Mouse (Mus musculus): ENCODE results near the gene Gm10260. TPM values are rescaled to one million over a fixed set of nuclear protein-coding genes. Genes with fewer than 3 reads are reported as not detected.

Gm10260 gene
- total and polyA plus RNA-seq, 3 experiments, result 1.6 to 24.5 (median 24.1) TPM

GRCm38 (mm10) chr13:97791664-97792063 is 31.2 kb upstream of the Gm10260 start:
- TF ChIP-seq GATA1 (IDR thresholded peaks at IDR 0.05; ENCODE audit: borderline replicate concordance, low read length) (no peak), CTCF (IDR thresholded peaks at IDR 0.05; ENCODE audit: low read depth, low read length) (no peak), TAL1 (conservative IDR thresholded peaks at IDR 0.05; ENCODE audit: low read depth, low read length) (no peak), GATA2 (IDR thresholded peaks at IDR 0.05; ENCODE audit: borderline replicate concordance, low read depth, low read length) (no peak)
- Histone ChIP-seq H3K36me3 (replicated peaks) (no peaks in the 10 kb centered on the region), H3K27me3 (ENCODE audit: insufficient read depth, low read length) (peaks cover 7% of the 10 kb centered on the region), H3K9me3 (replicated peaks) (no peaks in the 10 kb centered on the region), H3K4me1 (ENCODE audit: insufficient read depth, low read depth, low read length) (peaks cover 47% of the 10 kb centered on the region), H3K4me3 (ENCODE audit: low read depth, low read length) (no peak overlapping the region)
- DNase-seq (ENCODE audit: low spot score) (no peak), ATAC-seq (ENCODE audit: extremely low read depth, insufficient number of reproducible peaks, low FRiP score, poor library complexity, severe bottlenecking) (no peak)

GRCm38 (mm10) chr13:97789782-97790450 is 29.5 kb upstream of the Gm10260 start:
- no peak for ATAC-seq (ENCODE audit: extremely low read depth, insufficient number of reproducible peaks, low FRiP score, poor library complexity, severe bottlenecking)

GRCm38 (mm10) chr13:97785167-97785835 is 24.9 kb upstream of the Gm10260 start:
- Histone ChIP-seq H3K27me3 (ENCODE audit: insufficient read depth, low read length) (no peaks in the 10 kb centered on the region), H3K4me3 (ENCODE audit: low read depth, low read length) (no peak overlapping the region), H3K4me1 (ENCODE audit: insufficient read depth, low read depth, low read length) (peaks cover 40% of the 10 kb centered on the region), H3K9me3 (replicated peaks) (no peaks in the 10 kb centered on the region), H3K36me3 (replicated peaks) (no peaks in the 10 kb centered on the region)
- ATAC-seq (ENCODE audit: extremely low read depth, insufficient number of reproducible peaks, low FRiP score, poor library complexity, severe bottlenecking), result no peak
- no peak for DNase-seq (ENCODE audit: low spot score)
- TF ChIP-seq GATA2 (IDR thresholded peaks at IDR 0.05; ENCODE audit: borderline replicate concordance, low read depth, low read length) (no peak), GATA1 (IDR thresholded peaks at IDR 0.05; ENCODE audit: borderline replicate concordance, low read length) (no peak), POLR2AphosphoS5 (IDR thresholded peaks at IDR 0.05; ENCODE audit: insufficient replicate concordance, low read depth, low read length) (no peak), CTCF (IDR thresholded peaks at IDR 0.05; ENCODE audit: low read depth, low read length) (no peak), TAL1 (conservative IDR thresholded peaks at IDR 0.05; ENCODE audit: low read depth, low read length) (no peak)

More at GRCm38 (mm10) chr13:97789782-97790450, 29.5 kb upstream of the Gm10260 start:
- Histone ChIP-seq H3K4me1 (ENCODE audit: insufficient read depth, low read depth, low read length) (peaks cover 45% of the 10 kb centered on the region), H3K36me3 (replicated peaks) (no peaks in the 10 kb centered on the region), H3K4me3 (ENCODE audit: low read depth, low read length) (no peak overlapping the region), H3K9me3 (replicated peaks) (no peaks in the 10 kb centered on the region), H3K27me3 (ENCODE audit: insufficient read depth, low read length) (peaks cover 3% of the 10 kb centered on the region; the same call in 1 of the 2 replicates)
- TF ChIP-seq CTCF (IDR thresholded peaks at IDR 0.05; ENCODE audit: low read depth, low read length) (no peak), TAL1 (conservative IDR thresholded peaks at IDR 0.05; ENCODE audit: low read depth, low read length) (no peak), GATA1 (IDR thresholded peaks at IDR 0.05; ENCODE audit: borderline replicate concordance, low read length) (no peak), GATA2 (IDR thresholded peaks at IDR 0.05; ENCODE audit: borderline replicate concordance, low read depth, low read length) (no peak), POLR2AphosphoS5 (IDR thresholded peaks at IDR 0.05; ENCODE audit: insufficient replicate concordance, low read depth, low read length) (no peak)
- no peak for DNase-seq (ENCODE audit: low spot score)

GRCm38 (mm10) chr13:97783423-97784143 is 23.2 kb upstream of the Gm10260 start:
- Histone ChIP-seq H3K4me3 (ENCODE audit: low read depth, low read length) (no peak overlapping the region), H3K27me3 (ENCODE audit: insufficient read depth, low read length) (no peaks in the 10 kb centered on the region), H3K4me1 (ENCODE audit: insufficient read depth, low read depth, low read length) (peaks cover 50% of the 10 kb centered on the region), H3K36me3 (replicated peaks) (no peaks in the 10 kb centered on the region), H3K9me3 (replicated peaks) (no peaks in the 10 kb centered on the region)
- ATAC-seq (ENCODE audit: extremely low read depth, insufficient number of reproducible peaks, low FRiP score, poor library complexity, severe bottlenecking) (no peak), DNase-seq (ENCODE audit: low spot score) (no peak)
- TF ChIP-seq CTCF (IDR thresholded peaks at IDR 0.05; ENCODE audit: low read depth, low read length), result no peak
- no peak for TF ChIP-seq GATA2 (IDR thresholded peaks at IDR 0.05; ENCODE audit: borderline replicate concordance, low read depth, low read length)

- no peak overlapping the region for H3K4me3 ChIP-seq (ENCODE audit: low read depth, low read length)
- no peaks in the 10 kb centered on the region for H3K9me3 ChIP-seq (replicated peaks)
- no peaks in the 10 kb centered on the region for H3K36me3 ChIP-seq (replicated peaks)
- DNase-seq (ENCODE audit: low spot score) (no peak), ATAC-seq (ENCODE audit: extremely low read depth, insufficient number of reproducible peaks, low FRiP score, poor library complexity, severe bottlenecking) (no peak)
- TF ChIP-seq GATA1 (IDR thresholded peaks at IDR 0.05; ENCODE audit: borderline replicate concordance, low read length) (no peak), POLR2AphosphoS5 (IDR thresholded peaks at IDR 0.05; ENCODE audit: insufficient replicate concordance, low read depth, low read length) (no peak), GATA2 (IDR thresholded peaks at IDR 0.05; ENCODE audit: borderline replicate concordance, low read depth, low read length) (no peak), CTCF (IDR thresholded peaks at IDR 0.05; ENCODE audit: low read depth, low read length) (no peak), TAL1 (conservative IDR thresholded peaks at IDR 0.05; ENCODE audit: low read depth, low read length) (no peak)
- H3K4me1 ChIP-seq (ENCODE audit: insufficient read depth, low read depth, low read length), result peaks cover 63% of the 10 kb centered on the region
- H3K27me3 ChIP-seq (ENCODE audit: insufficient read depth, low read length), result no peaks in the 10 kb centered on the region
Measured at GRCm38 (mm10) chr13:97782063-97782462, 21.6 kb upstream of the Gm10260 start.

- no peaks in the 10 kb centered on the region for H3K27me3 ChIP-seq (ENCODE audit: insufficient read depth, low read length)
- peaks cover 67% of the 10 kb centered on the region for H3K4me1 ChIP-seq (ENCODE audit: insufficient read depth, low read depth, low read length)
- no peaks in the 10 kb centered on the region for H3K36me3 ChIP-seq (replicated peaks)
- no peak for ATAC-seq (ENCODE audit: extremely low read depth, insufficient number of reproducible peaks, low FRiP score, poor library complexity, severe bottlenecking)
- no peak overlapping the region for H3K4me3 ChIP-seq (ENCODE audit: low read depth, low read length)
- H3K9me3 ChIP-seq (replicated peaks), result no peaks in the 10 kb centered on the region
- DNase-seq (ENCODE audit: low spot score), result no peak
- TF ChIP-seq TAL1 (conservative IDR thresholded peaks at IDR 0.05; ENCODE audit: low read depth, low read length) (no peak), GATA2 (IDR thresholded peaks at IDR 0.05; ENCODE audit: borderline replicate concordance, low read depth, low read length) (no peak), GATA1 (IDR thresholded peaks at IDR 0.05; ENCODE audit: borderline replicate concordance, low read length) (no peak), POLR2AphosphoS5 (IDR thresholded peaks at IDR 0.05; ENCODE audit: insufficient replicate concordance, low read depth, low read length) (no peak), CTCF (IDR thresholded peaks at IDR 0.05; ENCODE audit: low read depth, low read length) (no peak)
Measured at GRCm38 (mm10) chr13:97781637-97782036, 21.2 kb upstream of the Gm10260 start.

All from G1E (cell line).